Mouse (Mus musculus): ENCODE measurements around the gene Nsmce1. TPM values are rescaled to one million over a fixed set of nuclear protein-coding genes. Genes with fewer than 3 reads are reported as not detected.

Nsmce1 gene
- total RNA-seq (2017), result 24.3 to 43.0 TPM (median 42.0 TPM) in 3 replicates

DNA sequence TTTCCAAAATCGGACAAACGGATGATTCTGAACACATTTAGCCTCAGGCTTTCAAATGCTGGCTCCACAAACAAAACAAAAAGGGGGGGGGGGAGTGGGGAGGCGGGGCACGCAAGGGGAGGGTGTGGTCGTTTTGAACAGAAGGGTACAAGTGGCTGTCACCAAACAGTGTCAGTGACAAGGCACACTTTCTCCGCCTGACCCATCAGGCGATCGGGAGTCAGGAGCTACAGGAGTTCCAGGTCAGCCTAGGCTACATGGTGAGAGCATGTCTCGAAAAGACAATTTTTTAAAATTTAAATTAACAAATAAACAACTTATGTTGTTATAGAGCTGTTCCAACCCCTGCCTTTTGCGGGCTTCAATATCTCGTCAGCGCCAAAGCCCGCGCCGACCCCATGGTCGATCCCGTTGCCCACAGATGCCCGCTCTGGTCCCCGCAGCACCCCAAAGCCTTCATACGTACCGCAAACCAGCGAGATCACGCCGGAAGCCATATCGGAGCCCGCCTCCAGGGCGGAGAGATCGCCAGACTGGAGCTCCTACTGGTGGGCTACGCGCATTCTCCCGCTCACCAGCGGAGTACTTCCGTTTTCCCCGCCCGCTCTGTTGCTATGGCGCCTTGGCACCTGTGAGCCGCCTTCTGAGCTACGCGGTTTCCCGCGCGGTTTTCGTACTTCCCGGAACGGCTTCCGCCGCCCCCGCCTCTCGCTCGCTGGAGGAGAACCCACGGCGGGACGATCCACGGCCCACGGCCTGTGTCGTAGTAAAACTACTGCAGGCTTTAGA lies at the start of gene Nsmce1:
TSS of gene Nsmce1 (minus strand) at position 650 of the 789 bp plus-strand sequence.
- peak; percentile 99 for ATAC-seq (replicated peaks; ENCODE audit: insufficient number of reproducible peaks, low FRiP score, low TSS enrichment, poor library complexity, severe bottlenecking)

DNA sequence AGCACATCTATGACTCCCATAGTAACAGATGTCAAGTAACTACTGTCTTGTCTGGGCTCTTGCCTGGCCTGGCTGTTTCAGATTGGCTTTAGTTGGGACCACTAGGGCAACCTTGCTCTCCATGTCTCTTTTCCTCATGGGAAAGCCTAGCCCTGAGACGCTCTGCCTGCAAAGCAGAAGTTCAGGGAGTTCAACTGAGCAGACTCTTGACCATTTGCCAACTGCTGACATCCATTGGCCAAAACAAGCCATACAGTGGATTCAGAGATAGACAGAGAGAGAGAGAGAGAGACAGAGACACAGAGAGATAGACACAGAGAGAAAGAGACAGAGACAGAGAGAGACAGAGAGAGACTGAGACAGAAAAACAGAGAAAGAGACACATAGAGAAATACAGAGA lies 49.6 kb upstream of the Nsmce1 start:
- no peak for ATAC-seq (replicated peaks; ENCODE audit: insufficient number of reproducible peaks, low FRiP score, low TSS enrichment, poor library complexity, severe bottlenecking)

DNA sequence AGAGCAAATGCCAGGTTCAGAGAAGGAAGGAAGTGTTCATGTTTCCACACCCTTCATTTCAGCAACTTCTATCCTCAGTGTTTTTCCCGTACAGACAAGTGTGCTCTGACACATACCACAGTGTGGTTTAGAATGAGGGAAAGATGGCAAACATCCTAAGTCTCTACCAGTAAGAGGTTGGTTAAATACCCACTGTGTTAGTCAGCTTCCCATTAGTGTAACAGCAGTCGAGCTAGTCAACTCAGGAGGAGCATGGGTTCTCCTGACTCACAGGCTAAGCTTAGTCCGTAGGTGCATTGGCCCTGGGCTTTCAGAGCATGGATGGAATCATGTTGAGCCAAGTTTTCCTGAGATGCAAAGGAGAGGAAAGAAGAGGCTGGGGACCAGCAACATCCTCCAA lies 48.0 kb upstream of the Nsmce1 start:
- ATAC-seq (replicated peaks; ENCODE audit: insufficient number of reproducible peaks, low FRiP score, low TSS enrichment, poor library complexity, severe bottlenecking), result no peak

DNA sequence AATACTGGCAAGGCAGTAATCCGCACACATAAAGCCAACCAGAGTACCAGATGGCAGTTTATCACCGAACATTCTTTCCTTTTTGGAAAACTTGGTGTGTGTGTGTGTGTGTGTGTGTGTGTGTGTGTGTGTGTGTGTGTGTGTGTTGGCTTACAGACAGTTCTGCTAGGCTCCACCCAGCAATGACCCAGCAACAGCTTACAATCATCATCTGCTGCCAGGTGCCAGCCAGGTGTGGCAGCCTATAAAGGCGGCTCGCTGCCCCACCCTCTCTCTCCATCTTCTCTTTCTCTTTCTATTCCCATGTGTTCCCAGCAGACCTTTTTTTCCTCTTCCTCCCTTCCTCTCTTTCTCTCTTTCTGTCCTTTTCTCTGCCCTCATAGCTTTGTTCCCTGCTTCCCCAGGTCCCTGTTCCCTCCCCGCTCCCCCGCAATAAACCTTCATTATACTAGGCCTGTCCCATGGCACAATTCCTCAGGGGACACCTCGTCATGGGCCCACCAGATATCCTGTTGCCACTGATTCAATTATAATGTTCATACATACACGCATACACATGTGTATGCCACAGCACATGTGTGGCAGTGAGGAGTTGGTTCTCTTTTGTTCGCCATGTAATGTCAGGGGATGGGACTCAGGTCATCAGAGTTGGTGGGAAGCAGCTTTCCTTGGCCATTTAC lies 36.6 kb upstream of the Nsmce1 start:
- no peak for ATAC-seq (replicated peaks; ENCODE audit: insufficient number of reproducible peaks, low FRiP score, low TSS enrichment, poor library complexity, severe bottlenecking)

DNA sequence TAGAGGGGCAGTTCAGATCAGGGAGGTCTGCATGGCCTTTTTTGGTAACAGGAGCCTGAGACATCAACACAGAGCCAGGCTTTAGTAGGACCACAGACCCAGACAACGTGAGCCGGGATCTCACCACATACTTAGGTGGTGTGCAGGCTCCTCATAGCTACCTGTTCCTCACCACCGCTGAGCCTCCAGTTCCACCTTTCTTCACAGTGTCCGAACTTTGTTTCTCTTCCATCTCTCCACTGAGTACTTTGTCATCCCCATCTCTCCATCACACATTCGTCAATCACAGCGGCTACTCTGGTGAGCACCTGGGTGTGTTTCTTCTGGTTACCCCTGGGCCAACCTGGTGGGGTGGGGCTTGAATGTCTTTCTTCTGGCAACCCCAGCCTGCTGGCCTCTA lies 35.8 kb upstream of the Nsmce1 start:
- ATAC-seq (replicated peaks; ENCODE audit: insufficient number of reproducible peaks, low FRiP score, low TSS enrichment, poor library complexity, severe bottlenecking), result no peak; the same call in 1 of the 2 replicates

DNA sequence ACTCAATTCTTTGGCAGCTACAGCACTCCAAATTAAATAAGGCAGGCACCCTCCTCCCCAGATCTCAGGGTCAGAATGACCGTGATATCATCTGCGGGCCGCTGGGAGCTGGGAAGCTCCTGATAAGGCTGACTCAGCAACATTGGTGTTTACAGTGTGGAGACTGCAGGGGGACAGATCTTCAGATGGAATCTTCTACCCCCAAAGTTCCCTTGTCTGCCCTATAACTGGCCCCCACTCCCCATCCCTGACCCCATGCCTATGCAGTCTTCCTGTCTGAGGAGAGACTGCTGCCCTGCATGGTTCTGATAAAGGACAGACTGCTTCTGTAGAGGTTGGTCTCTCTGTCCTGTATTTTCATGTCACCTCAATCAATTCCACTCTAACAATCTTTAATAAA lies 31.7 kb upstream of the Nsmce1 start:
- no peak for ATAC-seq (replicated peaks; ENCODE audit: insufficient number of reproducible peaks, low FRiP score, low TSS enrichment, poor library complexity, severe bottlenecking)

DNA sequence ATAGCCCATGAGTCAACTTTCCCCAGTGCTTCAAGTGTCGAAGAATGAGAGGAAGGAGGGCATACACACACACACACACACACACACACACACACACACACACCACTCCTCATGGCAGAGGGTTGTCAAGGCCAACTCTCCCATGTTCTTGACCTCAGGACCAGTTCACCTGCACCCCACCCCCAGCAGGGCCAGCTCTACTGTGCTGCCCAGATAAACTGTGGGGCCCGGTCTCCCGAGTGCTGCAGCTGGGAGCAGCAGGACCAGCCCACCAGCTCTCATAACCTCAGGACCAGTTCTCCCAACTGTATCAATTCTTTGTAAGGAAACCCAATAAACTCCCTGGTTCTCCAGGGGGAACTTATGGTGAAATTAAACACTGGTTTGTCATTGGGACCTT lies 28.3 kb upstream of the Nsmce1 start:
- ATAC-seq (replicated peaks; ENCODE audit: insufficient number of reproducible peaks, low FRiP score, low TSS enrichment, poor library complexity, severe bottlenecking), result no peak

DNA sequence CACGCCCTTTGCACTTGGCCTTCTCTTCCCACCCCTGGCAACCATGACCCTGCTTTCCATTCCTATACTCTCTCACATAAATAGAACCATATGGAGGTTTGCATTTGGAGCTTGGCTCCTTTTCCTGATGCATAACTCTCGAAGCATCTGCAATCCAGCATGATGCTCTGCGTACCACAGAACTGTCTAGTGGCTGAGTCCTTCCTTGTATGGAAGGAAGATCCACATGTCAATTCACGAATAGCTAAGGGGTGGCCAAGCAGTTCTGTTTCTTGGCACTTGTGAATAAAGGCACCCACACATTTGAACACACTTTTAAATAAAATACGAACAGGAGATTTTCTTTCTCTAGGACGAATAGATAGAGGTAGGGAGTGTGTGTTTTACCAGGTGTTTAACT lies 26.1 kb upstream of the Nsmce1 start:
- ATAC-seq (replicated peaks; ENCODE audit: insufficient number of reproducible peaks, low FRiP score, low TSS enrichment, poor library complexity, severe bottlenecking), result no peak

DNA sequence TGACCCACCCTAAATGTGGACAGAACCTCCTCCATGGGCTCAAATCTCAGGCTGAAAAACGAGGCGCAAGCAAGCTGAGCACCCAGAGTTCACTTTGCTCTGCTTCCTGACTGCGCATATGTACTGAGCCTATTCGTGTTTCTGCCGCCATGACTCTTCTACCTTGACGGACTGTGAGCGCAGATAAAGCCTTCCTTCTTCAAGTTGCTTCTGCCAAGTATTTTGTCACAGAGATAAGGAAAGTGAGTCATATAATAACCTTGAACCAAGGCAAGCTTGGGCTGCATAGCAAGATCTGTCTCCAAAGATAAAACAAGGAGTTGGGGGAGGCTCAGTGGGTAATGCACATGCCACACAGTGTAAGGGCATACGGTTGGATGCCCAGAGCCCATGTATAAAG lies 25.3 kb upstream of the Nsmce1 start:
- ATAC-seq (replicated peaks; ENCODE audit: insufficient number of reproducible peaks, low FRiP score, low TSS enrichment, poor library complexity, severe bottlenecking), result no peak

DNA sequence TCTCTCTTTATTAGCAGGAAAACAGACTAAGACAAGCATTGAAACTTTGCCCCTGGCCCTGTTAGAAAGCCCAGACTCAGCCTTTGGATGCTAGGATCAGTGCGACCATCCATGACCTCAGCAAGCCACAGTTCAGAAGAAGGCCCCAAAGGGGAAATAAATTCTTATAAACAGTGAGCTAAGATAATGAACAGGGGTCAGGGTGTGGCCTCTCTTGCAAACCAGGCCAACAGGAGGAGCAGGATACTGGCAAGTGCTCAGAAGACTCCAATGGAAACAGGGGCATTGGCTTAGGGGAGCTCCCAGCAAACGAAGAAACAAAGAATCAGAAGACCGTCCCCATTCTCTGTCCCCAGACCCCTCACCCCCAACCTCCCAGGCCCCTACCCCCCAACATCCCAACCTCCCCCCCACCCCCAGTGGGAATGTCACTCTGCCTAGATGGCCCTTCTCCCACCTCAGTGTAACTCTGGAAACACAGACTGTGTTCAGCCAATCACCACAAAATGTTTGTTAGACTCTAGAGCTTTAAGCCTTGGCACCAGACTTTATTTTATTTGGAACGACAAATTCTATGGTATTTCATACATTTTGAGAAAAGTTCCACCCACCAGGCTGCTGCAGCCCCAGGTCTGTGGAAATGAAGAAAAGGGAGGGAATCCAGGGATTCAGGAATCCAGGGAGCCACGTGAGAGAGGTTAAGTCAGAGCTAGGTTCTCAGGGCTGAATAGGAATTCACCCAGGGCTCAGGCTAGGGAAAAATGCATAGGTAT lies 23.9 kb upstream of the Nsmce1 start:
- no peak for ATAC-seq (replicated peaks; ENCODE audit: insufficient number of reproducible peaks, low FRiP score, low TSS enrichment, poor library complexity, severe bottlenecking)

DNA sequence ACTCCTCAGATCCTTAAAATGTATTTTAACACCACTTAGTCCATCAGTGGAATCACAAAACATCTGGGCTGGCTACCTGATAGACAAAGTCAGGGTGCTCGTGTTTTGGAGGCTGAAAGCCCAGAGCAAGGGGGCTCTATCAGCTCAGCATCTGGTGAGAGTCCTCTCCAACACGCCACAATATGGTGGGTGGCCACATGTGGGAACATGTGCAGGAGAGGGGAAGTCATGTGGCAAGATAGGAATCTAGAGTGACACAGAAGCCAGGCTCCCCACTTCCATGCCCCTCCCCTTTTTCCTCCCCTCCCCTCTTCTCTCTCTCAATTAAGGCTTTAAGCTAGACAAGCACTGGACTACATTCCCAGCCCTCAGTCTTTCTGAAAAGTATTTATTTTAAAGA lies 20.5 kb upstream of the Nsmce1 start:
- no peak for ATAC-seq (replicated peaks; ENCODE audit: insufficient number of reproducible peaks, low FRiP score, low TSS enrichment, poor library complexity, severe bottlenecking)

DNA sequence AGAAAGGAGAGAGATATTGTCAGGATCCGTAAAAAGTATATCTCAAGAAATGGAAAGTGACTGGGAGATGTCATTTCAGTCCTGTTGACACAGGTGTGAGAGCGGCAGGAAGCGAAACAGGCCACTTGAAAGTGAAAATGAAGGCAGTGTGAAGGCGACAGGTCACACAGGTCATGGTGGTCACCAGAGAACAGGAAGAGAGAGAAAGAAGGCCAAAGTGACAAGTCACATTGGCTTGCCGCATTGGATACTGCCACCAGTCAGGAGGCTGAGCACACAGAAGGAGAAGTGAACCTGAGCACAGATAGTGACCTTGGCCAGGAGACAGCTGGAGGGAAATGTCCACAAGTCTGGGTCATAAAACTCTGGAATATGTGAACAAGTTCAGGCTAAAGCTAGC lies 20.0 kb upstream of the Nsmce1 start:
- peak; percentile 59 for ATAC-seq (replicated peaks; ENCODE audit: insufficient number of reproducible peaks, low FRiP score, low TSS enrichment, poor library complexity, severe bottlenecking)

DNA sequence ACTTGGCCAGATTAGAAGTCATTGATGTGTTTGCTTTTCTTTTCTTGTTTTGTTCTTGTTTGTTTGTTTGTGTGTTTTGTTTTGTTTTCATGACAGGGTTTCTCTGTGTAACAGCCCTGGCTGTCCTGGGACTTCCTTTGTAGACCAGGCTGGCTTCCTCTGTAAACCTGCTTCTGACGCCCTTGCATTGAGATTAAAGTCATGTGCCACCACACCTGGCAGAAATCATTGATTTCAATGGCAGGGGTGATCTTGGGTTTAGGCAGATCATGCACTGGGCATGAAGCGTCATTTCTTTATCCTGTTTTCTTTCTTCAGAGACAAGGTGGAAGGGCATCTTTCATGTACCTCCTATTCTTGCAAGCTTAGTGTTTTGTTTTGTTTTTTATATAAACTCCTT lies 15.9 kb upstream of the Nsmce1 start:
- ATAC-seq (replicated peaks; ENCODE audit: insufficient number of reproducible peaks, low FRiP score, low TSS enrichment, poor library complexity, severe bottlenecking), result no peak

DNA sequence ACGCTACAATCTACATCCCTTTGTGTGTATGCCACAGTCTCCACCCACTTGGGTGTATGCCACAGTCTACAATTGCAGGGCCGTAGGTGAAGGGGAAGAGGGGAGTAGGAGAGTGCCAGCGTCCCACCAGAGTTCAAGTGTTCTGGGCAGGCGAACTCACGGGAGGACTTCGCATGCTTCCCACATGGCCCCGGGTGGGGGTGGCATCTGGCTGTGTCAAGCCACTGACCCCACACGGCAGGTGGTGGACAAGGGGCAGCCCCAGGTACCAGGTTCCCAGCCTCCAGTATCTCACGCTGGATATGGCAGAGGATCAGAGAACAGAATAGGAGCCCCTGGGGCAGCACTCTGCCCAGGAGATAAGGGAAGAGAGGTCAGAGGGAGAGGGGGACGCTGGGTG lies 14.2 kb upstream of the Nsmce1 start:
- ATAC-seq (replicated peaks; ENCODE audit: insufficient number of reproducible peaks, low FRiP score, low TSS enrichment, poor library complexity, severe bottlenecking), result no peak

DNA sequence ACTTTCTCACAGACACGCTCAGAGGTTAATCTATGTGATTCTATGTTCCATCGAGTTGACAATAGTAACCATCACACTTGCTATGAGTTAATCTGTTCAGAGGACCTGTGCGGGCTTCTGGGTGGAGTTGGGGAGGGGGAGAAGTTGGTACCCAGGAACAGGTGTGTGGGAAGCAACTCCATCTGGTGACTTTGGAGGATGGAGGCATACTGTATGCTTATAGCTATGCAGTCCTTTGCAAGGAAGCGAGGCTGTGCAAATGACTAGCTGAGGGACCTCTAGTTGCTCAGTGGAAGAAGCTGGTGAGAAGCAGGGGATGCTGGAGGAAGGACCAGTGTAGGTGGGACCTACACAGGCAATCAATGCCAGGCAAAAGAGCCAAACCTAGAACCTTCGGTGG lies 13.2 kb upstream of the Nsmce1 start:
- no peak for ATAC-seq (replicated peaks; ENCODE audit: insufficient number of reproducible peaks, low FRiP score, low TSS enrichment, poor library complexity, severe bottlenecking)

DNA sequence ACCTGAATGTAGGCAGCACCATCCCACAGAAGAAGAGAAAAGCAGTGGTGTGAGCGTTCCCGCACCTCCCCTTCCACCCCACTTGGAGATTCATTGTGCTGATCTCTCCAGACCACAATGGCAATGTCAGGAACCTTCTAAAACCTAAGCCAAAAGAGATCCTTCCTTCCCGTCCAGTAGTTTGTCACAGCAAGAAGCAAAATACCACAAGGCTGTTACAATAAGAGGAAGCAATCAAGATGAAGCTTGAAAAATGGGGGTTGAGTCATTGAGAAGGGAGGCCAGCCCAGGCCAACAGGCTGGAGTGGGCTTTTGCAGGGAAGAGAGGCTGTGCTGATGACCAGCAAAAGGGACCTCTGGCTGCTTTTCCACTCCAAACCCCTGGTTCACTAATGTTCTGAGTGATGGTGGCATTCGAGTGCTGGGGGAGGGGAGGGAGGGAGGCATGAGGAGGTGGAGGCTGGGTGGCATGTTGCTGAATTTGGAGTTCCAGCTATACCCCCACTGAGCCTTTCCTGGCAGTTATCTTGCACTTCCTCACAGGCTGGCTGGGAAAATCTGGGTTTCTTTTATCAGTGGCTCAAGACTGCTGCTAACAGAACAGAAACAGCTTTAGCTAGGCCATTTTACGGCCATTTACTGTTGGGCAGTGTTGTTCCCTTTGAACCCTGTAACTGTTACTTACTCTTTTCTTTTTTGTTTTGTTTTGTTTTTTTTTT lies 12.1 kb upstream of the Nsmce1 start:
- ATAC-seq (replicated peaks; ENCODE audit: insufficient number of reproducible peaks, low FRiP score, low TSS enrichment, poor library complexity, severe bottlenecking), result 0 out of 2 replicates have a peak, but pooled peaks have one; percentile 22

DNA sequence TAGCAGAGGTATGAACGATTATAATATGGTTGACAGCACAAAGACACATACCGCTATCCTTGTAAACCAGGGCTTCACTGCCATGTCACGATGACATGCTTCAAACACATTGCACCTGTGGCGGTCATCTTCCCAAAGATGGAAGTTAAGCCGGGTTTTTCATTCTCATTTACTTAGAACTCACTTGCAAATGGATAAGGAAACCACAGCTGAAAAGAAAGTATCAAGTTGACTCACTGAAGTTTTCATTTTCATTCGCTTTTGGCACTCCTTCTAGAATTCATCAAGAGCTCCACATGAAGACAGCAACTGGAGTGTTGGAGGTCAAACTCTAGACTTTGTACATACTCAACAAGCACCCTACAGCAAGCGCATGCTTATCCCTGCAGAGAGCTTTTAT lies 9.5 kb upstream of the Nsmce1 start:
- ATAC-seq (replicated peaks; ENCODE audit: insufficient number of reproducible peaks, low FRiP score, low TSS enrichment, poor library complexity, severe bottlenecking), result no peak

DNA sequence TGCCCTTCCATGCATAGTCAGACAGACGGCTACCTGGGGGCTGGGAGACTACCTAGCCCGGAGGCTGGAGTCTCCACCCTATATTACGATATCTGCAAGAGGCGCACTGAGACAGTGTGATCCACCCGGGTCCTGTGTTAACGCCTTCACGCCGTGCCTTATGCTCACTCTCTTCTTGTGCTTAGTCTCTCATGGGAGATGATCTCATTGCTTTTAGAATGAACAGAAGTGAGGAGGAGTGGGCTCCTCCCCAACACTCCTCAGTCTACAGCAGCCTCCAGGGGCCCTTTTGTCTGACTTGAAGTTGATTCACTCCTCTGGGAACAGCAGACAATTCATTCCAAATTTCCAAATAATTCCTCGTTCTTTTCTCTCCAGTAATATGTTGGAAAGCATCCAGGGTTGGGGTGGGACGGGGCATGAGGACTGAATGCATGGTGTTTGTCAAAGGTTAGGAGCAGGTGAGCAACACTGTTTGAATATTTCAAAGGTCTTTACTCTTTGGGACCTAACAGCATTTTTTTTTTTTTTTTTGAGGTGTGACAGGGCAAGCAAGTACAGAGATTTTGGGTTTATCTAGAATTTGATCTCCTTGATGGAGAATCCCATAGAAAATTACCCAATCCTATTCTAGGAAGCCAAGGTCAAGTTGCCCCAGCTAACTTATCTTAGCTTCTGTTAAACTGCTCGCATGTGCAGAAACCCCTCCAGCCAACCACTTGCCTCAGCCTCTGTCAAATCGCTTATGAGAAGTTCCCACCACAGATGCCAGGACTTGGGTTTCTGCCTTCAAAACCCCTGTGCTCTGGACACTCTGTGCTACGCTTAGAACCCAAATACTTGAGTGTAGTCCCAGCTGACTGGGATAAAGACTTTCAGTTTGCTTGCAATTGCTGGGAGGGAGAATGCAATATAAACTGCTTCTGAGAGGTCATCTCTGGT lies 8.8 kb upstream of the Nsmce1 start:
- ATAC-seq (replicated peaks; ENCODE audit: insufficient number of reproducible peaks, low FRiP score, low TSS enrichment, poor library complexity, severe bottlenecking), result no peak
